ENCODE assay signal across 14 mouse cellular contexts in the genomic region with DNA sequence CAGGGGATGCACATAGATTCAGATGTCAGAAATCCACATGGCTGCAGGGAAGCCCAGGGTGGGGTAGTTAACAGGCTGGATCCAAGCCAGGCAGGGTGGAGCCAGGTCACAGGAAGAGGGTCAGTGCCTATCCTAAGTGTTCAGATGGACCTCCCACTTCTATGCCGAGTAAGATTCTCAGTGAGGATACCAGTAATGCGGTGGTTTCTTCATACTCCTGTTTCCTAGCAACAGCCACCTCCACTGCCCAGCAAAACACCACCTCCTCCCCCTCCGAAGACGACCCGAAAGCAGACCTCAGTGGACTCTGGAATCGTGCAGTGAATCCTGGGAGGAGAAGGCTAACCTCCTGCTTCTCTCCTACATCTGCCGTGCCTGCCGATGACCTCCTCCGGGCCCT.
DNase-seq lines count a peak whose midpoint lies in the region; ATAC-seq and TF ChIP-seq lines count a peak whose summit lies in the region.
"Had no signal": no experiment of that assay in that cellular context is flagged by ENCODE, and none has a peak within 500 bp of the region (broad histone marks: within the 10 kb centered on the region; RNA-seq: fewer than 3 reads in every experiment).

No protein-coding gene starts in this region.

- intact Hi-C loops in heart, postnatal 25 days (cut with DNase I): no loop called here

- no peak overlapping the region for H3K4me2 ChIP-seq in lung, embryonic 14.5 days
- H3K4me2 ChIP-seq: embryonic facial prominence, embryonic 15.5 days; limb, embryonic 15.5 days had no signal

- no peak; the same call in 1 of the 2 replicates for ATAC-seq in lung, embryonic 14.5 days (ENCODE audit: insufficient read depth)
- ATAC-seq: liver, postnatal 0 days had no signal

- H3K36me3 ChIP-seq in lung, embryonic 14.5 days (ENCODE audit: insufficient read depth): peaks cover 34% of the 10 kb centered on the region

- no peak for TF ChIP-seq CTCF in lung, embryonic 14.5 days (IDR thresholded peaks at IDR 0.05; ENCODE audit: low read depth)

- no peak overlapping the region for H3K9ac ChIP-seq in lung, embryonic 14.5 days
- H3K9ac ChIP-seq: embryonic facial prominence, embryonic 15.5 days; limb, embryonic 15.5 days; liver, postnatal 0 days had no signal

- H3K4me1 ChIP-seq in lung, embryonic 14.5 days (ENCODE audit: insufficient read depth): no peaks in the 10 kb centered on the region
- H3K4me1 ChIP-seq: embryonic facial prominence, embryonic 15.5 days; limb, embryonic 15.5 days had no signal

- no peaks in the 10 kb centered on the region for H3K27me3 ChIP-seq in lung, embryonic 14.5 days (ENCODE audit: insufficient read depth, low read length)
- H3K27me3 ChIP-seq: embryonic facial prominence, embryonic 15.5 days; limb, embryonic 15.5 days had no signal

- no peak overlapping the region for H3K4me3 ChIP-seq in lung, embryonic 14.5 days (ENCODE audit: low read depth, low read length)
- H3K4me3 ChIP-seq: embryonic facial prominence, embryonic 15.5 days; limb, embryonic 15.5 days; myocyte had no signal

- WGBS in lung, embryonic 14.5 days: 58% methylated on average over 9 of the region's 9 CpGs

- peak; percentile 14 for DNase-seq in heart, postnatal 4 days
- DNase-seq in heart, postnatal 25 days (ENCODE audit: low spot score): no peak
- peak; percentile 19 for DNase-seq in lung, embryonic 14.5 days
- no peak for DNase-seq in lung, postnatal 10 days
- DNase-seq in R1 (ENCODE audit: low read depth, low spot score): peak; percentile 27
- DNase-seq in kidney, postnatal 4 days: peak; percentile 18 to 24
- DNase-seq in layer of hippocampus, postnatal 14 days (ENCODE audit: low spot score in 2 of 2): no peak
- DNase-seq: adrenal gland, adult 8-10 months; cerebellum, adult 2 months; liver, postnatal 0 days; right cerebral cortex, postnatal 4 days had no signal

- no peaks in the 10 kb centered on the region for H3K9me3 ChIP-seq in lung, embryonic 14.5 days (ENCODE audit: low read depth, low read length)
- H3K9me3 ChIP-seq: embryonic facial prominence, embryonic 15.5 days; limb, embryonic 15.5 days had no signal

- H3K27ac ChIP-seq in lung, embryonic 14.5 days (ENCODE audit: low read depth): no peak overlapping the region
- H3K27ac ChIP-seq: embryonic facial prominence, embryonic 15.5 days; limb, embryonic 15.5 days had no signal

Comparison
In these comparisons a context has a peak if more than half of its experiments do, and no peak if none do; other contexts are left out.
1. DNase-seq: peak in heart, postnatal 4 days (single experiment), lung, embryonic 14.5 days (single experiment), R1 (single experiment) and kidney, postnatal 4 days (2 of 2); none in heart, postnatal 25 days (single experiment), lung, postnatal 10 days (single experiment) and layer of hippocampus, postnatal 14 days (0 of 2).